Mouse (Mus musculus): ENCODE measurements around the gene 2510002D24Rik.

DNA sequence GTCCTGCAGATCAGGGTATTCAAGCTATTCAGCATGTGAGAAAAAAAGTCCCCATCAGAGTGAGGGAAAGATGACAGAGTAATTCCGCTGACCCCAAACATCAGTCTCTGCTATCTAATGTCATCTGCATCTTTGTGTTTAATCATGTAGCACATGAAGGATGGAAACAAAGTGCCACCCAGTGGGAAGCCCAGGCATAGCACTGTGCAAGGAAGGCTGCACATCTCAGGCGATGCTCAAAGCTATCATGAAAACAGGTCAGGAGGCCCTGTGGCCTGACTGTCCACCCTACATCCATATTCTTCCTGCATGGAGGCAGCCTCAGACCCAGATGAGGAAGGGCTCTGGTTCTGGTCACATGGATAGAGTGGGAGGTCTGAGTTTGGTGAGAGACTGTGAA lies 37.5 kb upstream of the 2510002D24Rik start:
- TF ChIP-seq CTCF (IDR thresholded peaks at IDR 0.05; ENCODE audit: control insufficient read depth, insufficient read depth, low read length), result 0 out of 2 replicates have a peak, but pooled peaks have one; percentile 12
- no peak for TF ChIP-seq POLR2A (IDR thresholded peaks at IDR 0.05; ENCODE audit: borderline replicate concordance, control insufficient read depth, low read depth, low read length)
